Mouse (Mus musculus) C2C12 (cell line): ENCODE measurements around the gene Nadk. TPM values are rescaled to one million over a fixed set of nuclear protein-coding genes. Genes with fewer than 3 reads are reported as not detected.

Experiments used
- H3K27me3 ChIP-seq: one replicate; pipeline ENCODE4 v1.6.1; 2011; ENCODE audit not compliant: control insufficient read depth, insufficient read depth, insufficient read length
- H3K36me3 ChIP-seq: one replicate; pipeline ENCODE4 v1.6.1; 2011; ENCODE audit not compliant: control insufficient read depth, insufficient read depth
- H3K4me3 ChIP-seq: one replicate; pipeline ENCODE4 v1.5.1; 2011; ENCODE audit warnings: mild to moderate bottlenecking, control low read depth; ENCODE audit not compliant: poor library complexity, insufficient read depth, severe bottlenecking
- H3K79me2 ChIP-seq: one replicate; pipeline ENCODE4 v1.6.1; 2011; ENCODE audit not compliant: control insufficient read depth, insufficient read depth
- H3K79me3 ChIP-seq: one replicate; pipeline ENCODE4 v1.6.1; 2011; ENCODE audit warnings: low read depth, control low read depth
- H3ac ChIP-seq: one replicate; pipeline ENCODE3; 2011; ENCODE audit warnings: low read depth; ENCODE audit not compliant: control insufficient read depth, insufficient read length
- CEBPB ChIP-seq: IDR thresholded peaks from one replicate; pipeline ENCODE4 v1.6.1; 2011; ENCODE audit warnings: low read depth, mild to moderate bottlenecking, control low read depth, moderate library complexity
- CTCF ChIP-seq: IDR thresholded peaks from one replicate; pipeline ENCODE4 v1.5.1; 2011; ENCODE audit not compliant: control insufficient read depth, insufficient read depth, insufficient read length
- FOSL1 ChIP-seq: IDR thresholded peaks from one replicate; pipeline ENCODE4 v1.8.0; 2011; ENCODE audit warnings: mild to moderate bottlenecking, low read length; ENCODE audit not compliant: poor library complexity, insufficient read depth, severe bottlenecking
- MAX ChIP-seq: IDR thresholded peaks from one replicate; pipeline ENCODE4 v1.6.1; 2011; ENCODE audit warnings: mild to moderate bottlenecking, control low read depth
- MYOD1 ChIP-seq: IDR thresholded peaks from one replicate; pipeline ENCODE4 v1.6.1; 2011; ENCODE audit warnings: low read depth; ENCODE audit not compliant: control insufficient read depth, insufficient read length
- MYOG ChIP-seq: IDR thresholded peaks from one replicate; pipeline ENCODE4 v1.6.1; 2011; ENCODE audit not compliant: control insufficient read depth, insufficient read length; ENCODE audit errors: extremely low read depth
- USF1 ChIP-seq: IDR thresholded peaks from one replicate; pipeline ENCODE4 v1.6.1; 2011; ENCODE audit warnings: low read depth, mild to moderate bottlenecking, control low read depth, moderate library complexity
- polyA plus RNA-seq: library from polyadenylated mRNA; unstranded; fragments of >200 nt; fragmentation: generic; extraction: Trizol; gene quantifications from one replicate; pipeline ENCODE4 v1.2.1, GENCODE M21; 2012; ENCODE audit warnings: missing spikeins

Nadk gene
- polyA plus RNA-seq, 1 experiment = 209 TPM

DNA sequence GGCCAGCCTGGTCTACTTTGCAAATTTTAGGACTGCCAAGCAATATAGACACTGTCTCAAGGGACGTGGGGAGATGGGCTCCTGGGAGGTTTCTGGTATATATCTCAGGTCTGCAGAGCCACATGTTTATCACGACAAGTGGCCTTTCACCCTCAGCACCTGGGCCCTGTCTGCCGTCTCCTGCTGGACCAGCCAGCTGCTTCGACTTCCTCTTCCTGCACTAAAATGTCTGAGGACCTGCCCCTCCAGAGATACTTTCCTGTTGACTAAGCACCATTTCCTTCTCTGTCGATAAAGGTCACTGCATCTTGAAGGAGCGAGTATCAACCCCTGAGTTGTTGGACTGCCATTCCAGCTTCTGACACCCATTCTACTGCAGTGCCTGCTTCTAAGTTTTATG lies 2.7 kb upstream of the Nadk start:
- Histone ChIP-seq H3K4me3 (no peak overlapping the region), H3K79me2 (peaks cover 26% of the 10 kb centered on the region), H3ac (no peak overlapping the region), H3K27me3 (no peaks in the 10 kb centered on the region), H3K36me3 (peaks cover 68% of the 10 kb centered on the region), H3K79me3 (peaks cover 3% of the 10 kb centered on the region)
- TF ChIP-seq FOSL1 (no peak), CTCF (no peak), MYOD1 (no peak), MYOG (no peak), USF1 (no peak), MAX (no peak), CEBPB (no peak)

DNA sequence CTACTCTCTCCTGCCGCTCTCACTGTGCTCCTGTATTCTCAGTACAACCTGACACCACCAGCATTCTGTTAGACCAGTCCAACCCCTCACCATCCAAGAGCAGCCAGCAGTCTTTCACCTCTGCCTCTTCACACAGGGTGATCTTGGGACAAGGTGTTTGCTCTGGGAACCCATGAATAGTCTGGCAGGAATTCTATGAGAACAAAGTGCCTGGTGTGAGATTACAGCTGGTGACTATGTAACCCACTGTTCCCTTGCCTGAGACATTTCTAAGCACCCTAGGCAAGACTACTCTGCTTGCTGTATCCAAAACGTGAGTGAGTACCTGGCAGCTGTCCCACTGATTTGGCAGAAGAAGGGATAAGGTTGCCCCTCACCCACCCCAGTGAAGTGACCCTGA lies 1.2 kb upstream of the Nadk start:
- no peaks in the 10 kb centered on the region for H3K27me3 ChIP-seq
- peaks cover 31% of the 10 kb centered on the region for H3K79me2 ChIP-seq
- peaks cover 17% of the 10 kb centered on the region for H3K79me3 ChIP-seq
- H3K36me3 ChIP-seq = peaks cover 53% of the 10 kb centered on the region
- TF ChIP-seq CTCF = no peak
- TF ChIP-seq MAX = no peak
- no peak for TF ChIP-seq USF1
- no peak for TF ChIP-seq FOSL1
- TF ChIP-seq MYOG = no peak
- TF ChIP-seq CEBPB = no peak
- no peak for TF ChIP-seq MYOD1
- no peak overlapping the region for H3K4me3 ChIP-seq
- H3ac ChIP-seq = no peak overlapping the region

DNA sequence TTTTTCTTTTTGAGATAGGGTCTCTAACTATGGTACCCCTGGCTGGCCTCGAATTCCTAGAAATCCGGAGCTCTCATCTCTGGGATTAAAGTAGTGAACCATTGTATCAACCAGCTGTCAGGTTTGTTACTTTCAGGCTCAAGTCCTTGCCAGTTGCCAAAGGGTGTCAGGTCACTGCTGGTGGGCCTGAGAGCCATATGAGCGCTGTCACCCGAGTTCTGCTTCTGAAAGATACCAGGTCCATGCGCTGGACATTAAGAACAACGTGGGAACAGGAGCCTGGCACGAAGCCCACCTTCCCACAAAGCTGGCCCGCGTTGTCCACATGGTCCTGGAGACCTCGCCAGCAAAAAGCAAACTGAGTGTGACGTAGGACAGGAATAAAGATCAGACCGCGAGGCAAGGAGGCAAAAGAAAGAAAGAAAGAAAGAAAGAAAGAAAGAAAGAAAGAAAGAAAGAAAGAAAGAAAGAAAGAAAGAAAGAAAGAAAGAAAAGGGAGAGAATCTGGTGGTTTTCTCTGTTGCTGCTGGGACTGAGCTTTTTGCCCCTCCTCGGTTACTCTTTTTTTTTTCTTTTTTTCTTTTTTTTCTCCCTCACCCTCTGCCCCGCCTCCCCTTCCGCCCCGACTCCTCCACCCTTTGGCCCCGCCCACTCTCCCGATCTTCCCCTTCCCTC lies 684 bp downstream of the Nadk start:
- Histone ChIP-seq H3ac (peak overlapping the region; percentile 49), H3K79me3 (peaks cover 37% of the 10 kb centered on the region), H3K79me2 (peaks cover 45% of the 10 kb centered on the region), H3K4me3 (peak overlapping the region; percentile 21), H3K27me3 (no peaks in the 10 kb centered on the region), H3K36me3 (peaks cover 44% of the 10 kb centered on the region)
- TF ChIP-seq USF1 (no peak), MYOD1 (no peak), FOSL1 (no peak), MAX (peak; percentile 63), CTCF (no peak), CEBPB (no peak), MYOG (no peak)

DNA sequence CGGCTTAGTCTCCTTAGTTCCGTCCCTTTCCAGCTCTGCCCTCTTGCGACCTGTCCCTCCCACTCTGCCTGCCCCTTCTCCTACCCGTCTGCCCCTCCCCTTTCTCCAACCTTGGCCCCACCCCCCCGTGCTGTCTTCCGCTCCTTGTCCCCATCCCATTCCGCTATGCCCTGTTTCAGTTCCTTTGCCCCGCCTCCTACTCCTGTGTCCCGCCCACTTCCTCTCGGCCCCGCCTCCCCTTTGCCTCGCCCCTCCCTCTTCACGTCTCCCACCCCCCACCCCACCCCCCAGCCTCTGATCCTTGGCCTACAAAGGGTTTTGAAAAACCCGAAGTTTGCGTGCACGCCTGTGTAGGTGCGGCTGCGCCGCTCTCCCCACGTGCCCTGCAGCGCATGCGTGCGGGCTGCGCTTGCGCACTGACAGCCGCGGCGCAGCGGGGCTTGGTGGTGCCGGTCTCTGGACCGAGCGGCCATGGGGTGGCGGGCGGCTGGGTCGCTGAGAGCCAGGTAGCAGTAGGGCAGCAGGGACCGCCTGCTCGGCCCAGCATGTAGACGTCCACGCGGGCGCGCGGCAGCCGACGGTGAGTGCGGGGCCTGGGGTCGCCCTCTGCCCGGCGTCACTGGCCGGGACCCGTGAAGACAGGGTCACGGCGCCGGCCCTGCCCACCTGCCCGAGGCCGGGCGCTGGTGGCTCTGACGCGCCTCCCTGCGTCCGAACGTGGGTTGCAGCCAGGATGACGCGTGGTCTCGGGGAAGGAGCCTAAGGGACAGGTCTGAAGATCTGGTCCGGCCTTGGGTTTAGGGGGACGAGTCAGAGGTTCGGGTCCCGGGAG lies 1.4 kb downstream of the Nadk start:
- Histone ChIP-seq H3K79me3 (peaks cover 44% of the 10 kb centered on the region), H3K79me2 (peaks cover 50% of the 10 kb centered on the region), H3K27me3 (no peaks in the 10 kb centered on the region), H3K4me3 (peak overlapping the region; percentile 84), H3ac (peak overlapping the region; percentile 89), H3K36me3 (peaks cover 39% of the 10 kb centered on the region)
- TF ChIP-seq USF1 (peak; percentile 84), MYOD1 (no peak), MAX (peak; percentile 19), CEBPB (no peak), FOSL1 (no peak), CTCF (peak; percentile 69), MYOG (no peak)

DNA sequence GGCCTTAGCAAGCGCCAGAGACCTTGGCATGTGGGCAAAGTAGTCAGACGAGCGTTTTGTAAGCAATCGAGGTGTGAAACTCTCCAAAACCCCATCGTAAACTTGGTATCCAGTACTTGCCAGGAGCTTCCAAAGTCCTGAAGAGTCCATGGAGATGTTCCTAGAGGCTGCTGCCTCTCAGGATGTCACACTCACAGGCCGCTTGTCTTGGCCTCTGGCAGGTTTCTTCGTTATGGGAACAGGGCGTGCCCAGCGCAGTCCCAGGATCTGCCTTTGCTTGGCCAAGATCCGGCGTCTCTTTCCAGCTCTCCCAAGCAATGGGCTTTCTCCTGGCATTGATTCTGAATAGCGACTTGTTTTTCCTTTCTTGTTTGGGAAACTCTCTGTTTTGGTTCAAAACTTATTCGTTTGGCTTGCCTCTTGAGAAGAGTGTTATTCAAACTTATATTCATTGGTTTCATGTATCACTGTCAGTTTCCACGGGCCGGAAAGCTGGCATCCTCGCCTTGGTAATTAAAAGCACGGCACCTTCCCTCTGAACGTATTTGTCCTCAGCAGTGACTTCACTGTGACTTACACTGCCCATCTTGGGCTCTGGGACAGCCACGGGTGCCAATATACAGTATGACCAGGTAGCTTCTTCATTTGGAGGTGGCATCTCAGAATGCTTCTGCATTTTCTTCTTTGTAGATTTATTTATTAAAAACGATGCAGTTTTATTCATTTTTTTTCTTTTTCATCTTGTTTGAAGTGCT lies 2.3 kb downstream of the Nadk start:
- peaks cover 31% of the 10 kb centered on the region for H3K36me3 ChIP-seq
- peaks cover 56% of the 10 kb centered on the region for H3K79me2 ChIP-seq
- peaks cover 52% of the 10 kb centered on the region for H3K79me3 ChIP-seq
- H3K27me3 ChIP-seq = no peaks in the 10 kb centered on the region
- TF ChIP-seq CEBPB (no peak), MAX (no peak), CTCF (no peak), MYOG (no peak), FOSL1 (no peak), MYOD1 (no peak)
- peak overlapping the region; percentile 89 for H3ac ChIP-seq
- peak overlapping the region; percentile 84 for H3K4me3 ChIP-seq
